Mouse (Mus musculus) Patski (cell line): Measurements from ENCODE around the gene Bdkrb2. TPM values are rescaled to one million over a fixed set of nuclear protein-coding genes. Genes with fewer than 3 reads are reported as not detected.

Source experiments
- ATAC-seq: fragments of 100-300 bp; one replicate; pipeline ENCODE4 v1.8.0; 2021
- CTCF ChIA-PET: fragments of 350-600 bp; sonication (Branson Sonifier 250); formaldehyde crosslinking; loops from one replicate; lab custom pipeline; 2022; ENCODE audit warnings: inconsistent platforms; lab: Charles Lee
- POLR2A ChIA-PET: fragments of 350-600 bp; sonication (Branson Sonifier 250); formaldehyde crosslinking; loops from one replicate; lab custom pipeline; 2022; ENCODE audit warnings: antibody characterized with exemption, inconsistent platforms; lab: Charles Lee
- DNase-seq: peaks from one replicate; pipeline ENCODE4 v3.0.0-alpha.2; 2011; ENCODE audit warnings: low read depth, low spot score
- H3K27me3 ChIP-seq: fragments of 371-371 bp; one replicate; pipeline ENCODE4 v1.5.1; 2021
- CTCF ChIP-seq: fragments of 100-300 bp; IDR thresholded peaks from one replicate; pipeline ENCODE4 v1.5.1; 2021
- in situ Hi-C: fragments of 300-500 bp; cut with MboI; formaldehyde crosslinking; loops from 3 replicates; pipeline ENCODE4 v1.11.1; 2018; ENCODE audit warnings: low pct_unique_long_range_greater_than_20kb, mixed read lengths
- polyA plus RNA-seq: library from polyadenylated mRNA; unstranded; gene quantifications from one replicate; pipeline ENCODE4 v1.2.3, GENCODE M21; 2021

Gene Bdkrb2
- polyA plus RNA-seq, 1 experiment from 2014 or later = 0.23 TPM

DNA sequence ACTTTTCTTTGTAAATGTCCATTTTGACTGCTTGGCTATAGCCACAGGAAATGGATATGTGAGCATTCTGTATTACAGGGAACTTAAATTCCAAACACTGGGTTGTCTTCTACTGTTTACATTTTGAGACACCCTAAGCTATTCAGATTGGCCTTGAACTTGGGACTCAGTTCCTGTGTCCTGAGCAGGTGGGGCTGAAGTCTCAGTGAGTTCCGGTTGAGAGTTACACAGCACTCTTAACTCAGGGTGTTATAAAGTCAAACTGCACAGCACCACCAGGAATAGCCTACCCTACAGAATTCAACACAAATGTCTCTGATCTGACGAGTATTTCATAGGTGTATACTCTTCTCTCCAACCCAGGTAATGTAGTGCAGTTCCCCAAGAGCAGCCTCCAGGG is 48.0 kb downstream of the Bdkrb2 start:
- no peak for ATAC-seq
- POLR2A ChIA-PET = no interaction called here
- DNase-seq = no peak
- in situ Hi-C loops = loop anchor here (5.0 kb wide), 1 partner anchor 114 kb away; no protein-coding TSS in a partner anchor
- no peak for TF ChIP-seq CTCF
- no peaks in the 10 kb centered on the region for H3K27me3 ChIP-seq
- CTCF ChIA-PET = interaction anchor here (1.0 kb wide), 1 partner anchor 10 kb away, joined by 3 read pairs; no protein-coding TSS in a partner anchor

DNA sequence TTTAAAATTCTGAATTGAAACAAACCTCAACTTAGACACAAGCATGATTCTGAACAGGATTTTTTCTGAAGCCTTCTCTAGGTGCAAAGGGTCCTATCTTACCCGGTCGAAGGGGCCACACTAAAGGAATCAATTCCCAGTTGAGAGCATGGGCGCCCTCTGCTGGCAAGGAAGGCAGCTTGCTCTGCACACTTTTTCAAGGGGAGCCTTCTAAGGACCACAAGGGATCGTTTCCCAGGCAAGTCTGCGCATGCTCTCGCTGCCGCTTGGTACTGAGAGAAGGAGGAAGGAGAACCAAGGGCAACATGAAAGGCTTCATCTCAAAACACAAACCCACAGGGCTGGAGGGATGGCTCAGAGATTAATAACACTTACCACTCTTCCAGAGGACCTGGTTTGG is 48.7 kb downstream of the Bdkrb2 start:
- ATAC-seq = no peak
- POLR2A ChIA-PET = no interaction called here
- TF ChIP-seq CTCF = no peak
- CTCF ChIA-PET = interaction anchor here (1.0 kb wide), 1 partner anchor 114 kb away, joined by 3 read pairs; no protein-coding TSS in a partner anchor
- H3K27me3 ChIP-seq = no peaks in the 10 kb centered on the region
- DNase-seq = no peak
- in situ Hi-C loops = loop anchor here (5.0 kb wide), 1 partner anchor 114 kb away; no protein-coding TSS in a partner anchor

DNA sequence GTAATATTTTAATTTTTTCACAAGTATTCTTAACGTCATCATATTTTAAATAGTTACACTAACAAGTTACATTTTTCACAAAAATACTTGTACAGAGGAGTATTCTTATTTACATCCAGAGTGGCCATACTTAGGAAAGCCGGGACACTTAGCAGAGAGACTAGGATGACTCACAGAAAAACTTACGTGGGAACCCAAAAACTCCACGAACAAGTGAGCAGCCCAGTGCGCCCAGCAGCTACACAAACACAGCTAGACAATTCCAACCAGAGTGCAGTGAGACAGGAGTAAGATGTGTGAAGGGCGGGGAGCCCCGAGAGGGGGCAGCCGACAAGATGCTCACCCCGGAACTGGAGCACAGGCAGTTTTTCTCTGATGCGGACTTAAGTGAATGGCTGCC is 50.5 kb downstream of the Bdkrb2 start:
- in situ Hi-C loops = loop anchor here (5.0 kb wide), 1 partner anchor 116 kb away; no protein-coding TSS in a partner anchor

DNA sequence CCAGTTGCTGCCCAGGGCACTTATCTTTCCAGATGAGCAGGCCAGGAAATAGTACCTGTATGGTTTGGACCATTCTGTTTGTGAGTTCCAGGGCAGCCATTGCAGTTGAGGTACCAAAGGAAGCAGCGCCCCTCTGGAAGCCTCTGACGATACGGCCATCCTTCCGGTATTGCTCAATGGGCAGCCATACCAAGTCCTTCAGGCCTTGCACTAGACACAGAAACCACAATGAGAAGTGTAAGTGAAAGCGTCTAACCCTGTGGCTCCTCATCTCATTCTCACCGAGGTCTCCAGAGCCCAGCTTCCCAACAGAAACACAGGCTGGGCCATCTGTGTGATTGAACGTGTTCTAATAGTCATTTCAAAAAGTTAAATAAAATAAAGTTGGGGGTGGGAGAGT is 59.0 kb downstream of the Bdkrb2 start:
- ChIA-PET POLR2A (interaction anchor here (0.6 kb wide), 1 partner anchor 24 kb away, joined by 3 read pairs; no protein-coding TSS in a partner anchor), CTCF (no interaction called here)
- ATAC-seq (no peak), DNase-seq (no peak)
- no peak for TF ChIP-seq CTCF
- H3K27me3 ChIP-seq = no peaks in the 10 kb centered on the region
- in situ Hi-C loops = no loop called here

More for the DNA sequence above, 50.5 kb downstream of the Bdkrb2 start:
- ChIA-PET POLR2A (no interaction called here), CTCF (no interaction called here)
- no peak for TF ChIP-seq CTCF
- no peak for DNase-seq
- H3K27me3 ChIP-seq = no peaks in the 10 kb centered on the region
- no peak for ATAC-seq

DNA sequence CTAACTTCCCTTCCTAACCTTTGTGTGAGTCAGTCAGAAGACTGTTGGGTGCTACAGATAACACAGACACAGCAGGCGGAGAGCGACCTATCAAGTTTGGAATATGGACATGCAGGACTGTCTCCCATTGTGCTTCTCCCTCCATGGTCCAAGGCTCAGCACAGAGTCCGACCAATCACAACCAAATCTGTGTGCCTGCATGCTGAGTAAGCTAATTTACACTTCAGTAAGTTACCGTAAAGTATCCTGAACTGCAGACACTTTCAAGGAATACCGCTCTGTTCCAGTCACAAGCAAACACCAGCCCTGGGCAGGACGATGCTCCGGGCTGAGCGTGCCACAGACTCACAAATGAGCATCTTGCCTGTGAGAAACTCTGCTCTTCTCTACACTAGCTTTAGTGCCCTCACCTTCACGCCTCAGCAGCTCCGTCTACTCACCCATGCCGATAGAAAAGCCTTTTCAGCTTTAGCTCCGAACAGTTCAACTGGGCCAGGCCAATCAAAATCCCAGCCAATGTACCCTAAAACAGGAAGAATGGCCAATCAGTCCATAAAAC is 60.0 kb downstream of the Bdkrb2 start:
- no peak for ATAC-seq
- POLR2A ChIA-PET = no interaction called here
- DNase-seq = no peak
- CTCF ChIA-PET = no interaction called here
- no peak for TF ChIP-seq CTCF
- H3K27me3 ChIP-seq = no peaks in the 10 kb centered on the region
- in situ Hi-C loops = no loop called here

DNA sequence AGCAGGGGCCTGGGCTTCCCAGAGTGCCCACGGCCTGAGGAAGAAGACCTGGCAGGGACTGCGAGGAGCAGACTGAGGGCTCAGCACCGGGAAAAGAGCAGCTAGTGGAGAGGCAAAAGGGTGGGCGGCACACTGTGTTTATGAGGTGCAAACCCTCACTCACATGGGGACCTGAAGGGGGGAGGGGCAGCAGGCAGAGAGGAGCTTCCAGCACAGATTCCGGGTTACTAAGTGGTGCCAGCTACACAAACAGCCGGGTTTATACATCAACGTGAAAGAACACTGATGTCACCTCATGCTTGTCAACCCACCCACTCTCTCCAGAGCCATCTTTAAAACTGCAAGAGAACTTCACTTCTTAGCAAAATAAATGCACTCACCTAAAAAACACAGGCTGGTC is 62.8 kb downstream of the Bdkrb2 start:
- CTCF ChIA-PET = no interaction called here
- no peaks in the 10 kb centered on the region for H3K27me3 ChIP-seq
- in situ Hi-C loops = no loop called here
- POLR2A ChIA-PET = no interaction called here
- no peak for TF ChIP-seq CTCF
- ATAC-seq = no peak
- DNase-seq = no peak

DNA sequence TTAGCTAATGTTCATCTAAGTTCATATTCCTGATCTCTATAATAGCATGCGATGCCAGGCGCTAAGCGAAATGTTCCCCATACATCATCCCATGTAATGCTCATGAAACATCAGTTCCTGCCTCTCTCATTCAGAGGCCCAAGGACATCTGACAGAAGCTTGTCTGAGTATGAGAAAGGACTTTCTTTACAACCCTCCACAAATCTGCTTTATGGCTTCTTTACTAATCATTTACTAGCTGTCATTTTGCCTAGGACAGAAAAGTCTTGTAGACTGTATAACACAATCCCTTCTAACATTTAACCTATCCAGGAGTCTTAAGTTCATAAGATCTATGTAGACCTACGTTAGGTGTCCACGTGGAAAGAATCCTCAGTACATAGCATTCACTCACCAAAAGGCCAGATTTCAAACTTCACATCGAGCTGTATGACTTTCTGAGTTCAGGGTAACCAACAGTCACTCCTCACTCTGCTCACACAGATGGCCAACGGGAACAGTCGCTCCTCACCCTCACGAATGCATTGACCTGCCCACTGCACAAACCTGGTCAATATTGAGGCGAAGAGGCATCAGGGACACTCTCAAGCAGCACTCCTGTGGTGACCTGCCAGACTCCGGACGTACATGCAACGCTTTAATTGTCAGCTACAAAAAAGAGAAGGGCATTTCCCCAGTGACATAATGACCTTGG is 71.5 kb downstream of the Bdkrb2 start:
- no peak for TF ChIP-seq CTCF
- no peak for ATAC-seq
- DNase-seq = no peak
- ChIA-PET POLR2A (no interaction called here), CTCF (no interaction called here)
- in situ Hi-C loops = no loop called here
- no peaks in the 10 kb centered on the region for H3K27me3 ChIP-seq

DNA sequence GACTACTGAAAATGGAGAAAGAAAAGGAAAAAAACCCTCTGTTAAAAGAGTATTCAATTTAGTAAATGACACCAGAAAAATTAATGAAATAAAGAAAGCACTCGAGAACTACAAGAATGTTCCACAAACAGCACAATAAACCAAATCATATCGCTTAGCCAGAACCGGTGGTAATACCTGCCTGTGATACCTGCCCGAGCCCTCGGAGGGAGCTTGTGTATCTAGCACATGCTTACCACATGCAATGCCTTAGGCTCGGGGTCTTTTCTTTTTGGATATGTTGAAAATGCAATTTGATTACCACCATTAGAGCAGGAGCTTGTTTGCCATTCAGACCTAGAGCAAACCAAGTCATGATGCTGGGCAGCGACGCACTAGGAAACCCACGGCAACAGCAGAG is 73.5 kb downstream of the Bdkrb2 start:
- no peak for DNase-seq

DNA sequence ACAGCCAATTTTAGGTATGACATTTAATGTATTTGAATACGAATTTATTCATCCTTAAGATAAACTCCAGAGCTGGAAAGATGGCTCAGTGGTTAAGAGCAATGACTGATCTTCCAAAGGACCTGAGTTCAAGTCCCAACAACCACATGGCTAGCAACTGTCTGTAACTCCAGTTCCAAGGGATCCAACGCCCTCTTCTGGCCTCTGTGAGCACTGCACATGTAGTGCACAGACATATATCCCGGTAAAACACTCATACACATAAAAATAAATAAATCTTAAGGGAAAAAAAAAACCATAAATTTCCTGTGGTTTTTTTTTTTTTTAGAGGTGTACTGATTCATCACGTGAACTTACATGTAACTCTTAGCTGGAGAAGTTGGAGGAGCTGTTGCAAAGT is 74.5 kb downstream of the Bdkrb2 start:
- DNase-seq (no peak), ATAC-seq (no peak)
- no peaks in the 10 kb centered on the region for H3K27me3 ChIP-seq
- in situ Hi-C loops = no loop called here
- ChIA-PET CTCF (no interaction called here), POLR2A (interaction anchor here (0.6 kb wide), 1 partner anchor 17 kb away, joined by 5 read pairs; no protein-coding TSS in a partner anchor)
- TF ChIP-seq CTCF = peak; percentile 63

More for the DNA sequence above, 73.5 kb downstream of the Bdkrb2 start:
- ATAC-seq = no peak
- in situ Hi-C loops = no loop called here
- no peaks in the 10 kb centered on the region for H3K27me3 ChIP-seq
- TF ChIP-seq CTCF = no peak
- CTCF ChIA-PET = interaction anchor here (0.9 kb wide), 1 partner anchor 9 kb away, joined by 4 read pairs; no protein-coding TSS in a partner anchor
- POLR2A ChIA-PET = interaction anchor here (0.6 kb wide), 1 partner anchor 16 kb away, joined by 4 read pairs; no protein-coding TSS in a partner anchor

DNA sequence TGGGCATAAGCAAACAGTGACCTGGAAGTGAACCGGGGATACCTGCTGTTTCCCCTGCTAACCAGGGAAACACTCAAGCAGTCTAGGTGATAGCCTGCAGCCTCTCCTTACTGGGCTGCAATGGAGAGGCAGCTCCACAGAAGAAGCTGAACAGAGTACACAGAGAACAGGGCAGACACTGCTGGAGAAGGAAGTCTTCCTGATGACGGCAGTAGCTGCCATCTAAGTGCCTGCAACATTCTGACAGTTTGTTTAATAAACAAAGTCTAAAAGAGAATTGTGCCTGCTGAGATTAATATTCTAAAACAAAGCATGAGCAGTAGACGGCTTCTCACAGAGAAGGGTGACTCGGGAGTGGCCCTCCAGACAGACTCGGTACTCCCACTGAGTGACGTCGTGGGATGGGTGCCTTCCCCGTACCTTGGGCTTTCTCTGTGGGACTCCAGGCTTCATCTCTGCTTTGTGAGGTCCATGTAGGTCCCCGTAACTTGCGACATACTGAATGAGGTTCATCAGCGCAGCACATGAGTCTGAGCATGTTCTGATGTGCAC is 79.8 kb downstream of the Bdkrb2 start:
- no peak for ATAC-seq

More for the DNA sequence above, 79.8 kb downstream of the Bdkrb2 start:
- no peak for TF ChIP-seq CTCF
- CTCF ChIA-PET = interaction anchor here (1.0 kb wide), 1 partner anchor 27 kb away, joined by 3 read pairs; no protein-coding TSS in a partner anchor
- no peak for DNase-seq
- POLR2A ChIA-PET = no interaction called here
- in situ Hi-C loops = no loop called here
- no peaks in the 10 kb centered on the region for H3K27me3 ChIP-seq

Other genes starting within 250 kb of the Bdkrb2 start
- not detected for gene Tunar, start 229.4 kb upstream of the Bdkrb2 start, polyA plus RNA-seq
- gene D430019H16Rik, start 109.4 kb upstream of the Bdkrb2 start, polyA plus RNA-seq = 0.01 TPM
- 0.18 TPM for gene Bdkrb1, start 39.9 kb downstream of the Bdkrb2 start, polyA plus RNA-seq
- 20.4 TPM for gene Gskip, start 121.6 kb downstream of the Bdkrb2 start, polyA plus RNA-seq
- gene Atg2b, start 122.0 kb downstream of the Bdkrb2 start, polyA plus RNA-seq = 28.7 TPM
- not detected for gene Ak7, start 142.8 kb downstream of the Bdkrb2 start, polyA plus RNA-seq
- gene Papola, start 221.5 kb downstream of the Bdkrb2 start, polyA plus RNA-seq = 117 TPM